Mouse (Mus musculus) megakaryocyte, embryonic 14.5 days (primary cell): Measurements from ENCODE around the gene 1600015I10Rik.

Experiments
- FLI1 ChIP-seq: IDR thresholded peaks from 2 replicates; pipeline ENCODE4 v1.6.1; 2012; ENCODE audit warnings: low read length, inconsistent platforms, mixed read lengths
- GATA1 ChIP-seq: IDR thresholded peaks from 3 replicates; pipeline ENCODE4 v1.6.1; 2012; ENCODE audit warnings: mixed read lengths, low read length, inconsistent platforms, borderline replicate concordance

DNA sequence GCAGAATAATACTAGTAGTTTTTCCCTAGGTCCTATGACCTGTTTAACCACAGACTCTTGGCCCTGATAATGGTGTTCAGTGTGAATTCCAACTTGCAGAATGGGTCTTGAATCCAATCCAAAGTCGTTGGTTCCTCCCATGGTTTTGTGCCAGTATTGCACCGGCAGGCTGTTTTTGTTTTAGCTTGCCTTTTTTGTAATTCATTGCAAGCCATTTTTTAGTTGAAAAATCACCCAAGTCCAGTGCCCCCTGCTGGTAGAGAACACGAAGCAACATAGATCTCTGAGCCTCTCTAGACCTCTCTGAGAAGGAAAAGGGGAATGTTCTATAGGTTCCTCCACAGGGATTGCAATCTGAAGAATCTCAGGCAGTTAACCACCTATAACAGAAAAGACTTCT, 17.7 kb upstream of the 1600015I10Rik start:
- no peak for TF ChIP-seq FLI1
- TF ChIP-seq GATA1 = no peak
